Mouse (Mus musculus) thymus, postnatal 0 days (tissue): ENCODE measurements around the gene Rapgef1. TPM values are rescaled to one million over a fixed set of nuclear protein-coding genes. Genes with fewer than 3 reads are reported as not detected.
A peak's percentile ranks its signal among the peaks of the same experiment; 100 is the strongest.

Experiments
- DNase-seq: peaks from one replicate; pipeline ENCODE4 v3.0.0-alpha.2; 2015; ENCODE audit warnings: low spot score
- polyA plus RNA-seq: library from polyadenylated mRNA; unstranded; fragments of >200 nt; fragmentation: Nextera tagmentation; extraction: Ambion mirVana; gene quantifications from 2 replicates; pipeline ENCODE4 v1.2.1, GENCODE M21; 2015

Gene Rapgef1
- polyA plus RNA-seq, 1 experiment from 2014 or later, result 19.1 TPM

DNA sequence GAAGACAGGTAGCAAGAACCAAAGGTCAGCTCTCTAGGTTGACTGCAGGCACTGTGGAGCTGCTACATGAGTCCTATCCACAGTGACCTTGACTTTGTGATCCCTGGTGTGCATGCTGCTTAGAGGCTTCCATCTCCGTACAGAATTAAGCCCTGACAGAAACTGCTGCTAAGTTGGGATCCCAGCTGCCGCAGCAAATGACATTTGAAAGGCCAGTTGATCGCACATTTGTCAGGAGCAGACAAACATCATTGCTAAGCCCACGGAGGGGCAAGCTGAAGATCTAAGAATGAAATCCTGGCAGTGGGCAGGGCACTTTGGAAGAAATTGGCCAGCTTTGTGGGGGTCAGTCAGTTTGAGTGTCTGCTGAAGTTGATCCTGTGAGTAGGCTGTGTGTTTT is 51.9 kb downstream of the Rapgef1 start:
- DNase-seq, result no peak

GRCm38 (mm10) chr2:29671856-29672255 is 52.3 kb downstream of the Rapgef1 start:
- DNase-seq, result no peak

GRCm38 (mm10) chr2:29672746-29673536 is 53.4 kb downstream of the Rapgef1 start:
- peak; percentile 71 for DNase-seq

DNA sequence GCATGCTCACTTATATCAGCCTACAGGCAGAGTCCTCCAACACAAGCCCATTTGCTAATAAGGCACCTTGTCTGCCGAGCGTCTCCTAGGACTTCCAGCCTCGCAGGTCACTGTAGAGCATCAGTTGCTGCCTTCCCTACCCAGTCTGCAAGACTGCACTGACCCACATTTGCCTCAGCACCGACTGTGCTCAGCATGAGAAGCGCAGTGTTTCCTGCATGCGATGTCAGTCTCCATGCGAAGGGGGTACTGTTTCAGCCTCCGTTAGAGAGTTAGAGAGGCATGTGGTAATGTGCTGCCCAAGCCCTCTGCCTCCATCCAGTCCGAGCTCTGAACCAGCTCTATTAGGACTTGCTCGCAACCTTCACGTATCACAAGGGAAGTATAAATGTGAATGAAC is 54.6 kb downstream of the Rapgef1 start:
- DNase-seq, result no peak

DNA sequence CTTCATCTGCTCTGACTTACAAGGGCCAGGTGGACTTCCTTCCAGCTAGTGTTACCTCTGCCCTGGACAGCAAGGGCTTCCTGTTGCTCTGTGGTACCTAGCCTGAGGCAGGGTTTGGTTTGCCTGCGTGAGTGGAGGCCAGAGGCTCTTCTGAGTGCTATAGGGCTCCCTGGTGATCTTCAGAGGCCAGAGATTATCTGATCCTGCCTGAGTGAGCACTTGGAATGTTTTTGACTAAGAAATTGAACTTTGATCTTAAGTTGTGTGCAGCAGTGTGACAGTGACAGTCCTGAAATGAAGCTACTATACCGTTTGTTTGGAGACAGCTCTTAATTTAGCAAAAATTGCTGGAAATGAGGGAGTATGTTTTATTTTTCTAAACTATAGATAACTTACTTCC is 55.0 kb downstream of the Rapgef1 start:
- no peak for DNase-seq

DNA sequence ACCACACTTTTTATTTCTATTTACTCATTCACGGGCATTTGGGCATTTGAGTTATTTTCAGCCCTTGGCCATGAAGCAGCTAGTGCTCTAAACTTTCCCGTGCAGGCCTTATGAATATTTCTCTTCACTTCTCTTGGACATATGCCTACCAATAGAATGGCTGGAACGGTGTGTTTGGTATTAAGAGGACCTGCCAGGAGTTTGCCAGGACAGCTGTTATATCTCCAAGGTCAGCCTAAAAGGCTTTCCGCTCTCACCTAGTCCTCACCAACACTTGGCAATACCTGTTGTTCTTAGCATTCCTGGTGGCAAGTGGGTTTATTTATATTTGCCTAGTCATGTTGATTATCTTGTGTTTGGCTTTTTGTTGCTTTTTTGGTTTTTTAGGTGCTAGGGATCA is 56.3 kb downstream of the Rapgef1 start:
- no peak for DNase-seq

- no peak for DNase-seq
These were observed 57.0 kb downstream of the Rapgef1 start for GRCm38 (mm10) chr2:29676513-29676912.

- no peak for DNase-seq
These were observed 58.3 kb downstream of the Rapgef1 start for GRCm38 (mm10) chr2:29677842-29678241.

GRCm38 (mm10) chr2:29678524-29678923 is 59.0 kb downstream of the Rapgef1 start:
- DNase-seq, result no peak

DNA sequence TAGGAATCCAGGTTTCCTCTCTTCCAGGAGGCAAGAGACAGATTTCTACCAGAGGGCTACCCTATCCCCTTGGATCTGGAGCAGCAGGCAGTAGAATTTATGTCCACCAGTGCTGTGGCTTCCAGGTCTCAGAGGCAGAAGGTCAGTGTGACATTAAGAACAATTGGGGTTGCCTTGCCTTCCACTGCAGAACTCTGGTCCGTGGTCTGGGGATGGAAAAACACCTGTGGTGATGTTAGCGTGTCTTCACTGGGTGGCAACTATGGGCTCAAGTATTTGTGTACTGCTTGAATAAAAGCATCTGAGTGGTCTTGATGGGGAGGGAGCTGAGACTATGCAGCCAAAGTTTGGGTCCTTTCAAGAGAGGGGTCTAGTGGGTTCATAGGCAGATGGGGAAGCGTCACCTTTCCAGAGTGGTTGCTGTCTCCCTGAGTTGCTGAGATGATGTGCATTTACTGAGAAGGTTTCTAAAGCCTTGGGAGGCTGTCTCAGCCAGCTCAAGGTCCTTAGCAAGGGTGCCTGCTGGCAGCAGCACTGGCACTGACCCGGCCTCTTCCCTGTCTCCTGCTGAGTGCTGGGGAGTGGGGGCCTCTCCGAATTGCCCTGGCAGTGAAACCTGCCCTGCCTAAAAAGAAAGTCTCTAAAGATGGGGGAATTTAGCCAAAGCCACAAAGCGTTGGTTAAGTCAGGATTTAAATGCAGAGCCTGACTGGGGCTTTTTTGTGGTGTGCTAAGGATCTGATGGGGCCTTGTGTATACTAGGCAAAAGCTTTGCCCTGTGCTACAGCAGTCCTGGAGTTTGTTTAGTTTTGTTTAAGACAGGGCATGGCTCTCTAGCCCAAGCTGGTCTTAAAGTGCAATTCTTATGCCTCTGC is 60.4 kb downstream of the Rapgef1 start:
- DNase-seq, result no peak

GRCm38 (mm10) chr2:29683261-29683999 is 63.9 kb downstream of the Rapgef1 start:
- DNase-seq, result no peak

GRCm38 (mm10) chr2:29684498-29684897 is 65.0 kb downstream of the Rapgef1 start:
- peak; percentile 65 for DNase-seq

DNA sequence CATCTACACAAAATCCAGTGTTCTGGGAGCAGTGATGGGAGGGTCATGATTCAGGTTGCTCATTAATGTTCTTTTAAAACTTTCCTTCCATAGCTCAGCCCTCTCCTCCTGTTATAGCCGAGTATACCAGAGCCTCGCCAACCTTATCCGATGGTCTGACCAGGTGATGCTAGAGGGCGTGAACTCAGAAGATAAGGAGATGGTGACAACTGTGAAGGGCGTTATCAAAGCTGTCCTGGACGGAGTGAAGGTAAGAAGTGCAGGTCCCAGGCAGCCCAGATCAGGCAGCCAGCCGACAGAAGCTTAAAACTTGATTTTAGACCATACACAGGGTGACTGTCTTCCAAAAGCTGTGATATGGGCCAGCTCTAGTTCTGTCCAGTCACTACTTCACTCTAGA is 69.5 kb downstream of the Rapgef1 start:
- DNase-seq, result no peak

GRCm38 (mm10) chr2:29689495-29689894 is 70.0 kb downstream of the Rapgef1 start:
- no peak for DNase-seq

GRCm38 (mm10) chr2:29691068-29691467 is 71.5 kb downstream of the Rapgef1 start:
- no peak for DNase-seq

- no peak for DNase-seq
These were observed 72.0 kb downstream of the Rapgef1 start for GRCm38 (mm10) chr2:29691507-29691906.

GRCm38 (mm10) chr2:29692192-29692591 is 72.7 kb downstream of the Rapgef1 start:
- DNase-seq, result no peak

- DNase-seq, result no peak
These were observed 76.8 kb downstream of the Rapgef1 start for GRCm38 (mm10) chr2:29696207-29696800.

GRCm38 (mm10) chr2:29698421-29699290 is 79.1 kb downstream of the Rapgef1 start:
- no peak for DNase-seq

- no peak for DNase-seq
These were observed 81.4 kb downstream of the Rapgef1 start for GRCm38 (mm10) chr2:29700898-29701297.
